Mouse (Mus musculus) G1E (cell line): ENCODE measurements around the gene Nuak2. TPM values are rescaled to one million over a fixed set of nuclear protein-coding genes. Genes with fewer than 3 reads are reported as not detected.
A peak's percentile ranks its signal among the peaks of the same experiment; 100 is the strongest.

Experiments
- ATAC-seq: 2 replicates; pipeline ENCODE4 v1.8.0; 2016; ENCODE audit warnings: mild to moderate bottlenecking; ENCODE audit not compliant: insufficient number of reproducible peaks, poor library complexity, low FRiP score, severe bottlenecking; ENCODE audit errors: extremely low read depth
- DNase-seq: peaks from one replicate; pipeline ENCODE4 v3.0.0; 2012; ENCODE audit warnings: low spot score
- H3K27me3 ChIP-seq: 2 replicates; pipeline ENCODE4 v1.6.1; 2012; ENCODE audit warnings: mild to moderate bottlenecking, low read length, inconsistent platforms; ENCODE audit not compliant: insufficient read depth
- H3K36me3 ChIP-seq: replicated peaks from 2 replicates; pipeline ENCODE3; 2012; ENCODE audit warnings: mild to moderate bottlenecking, inconsistent platforms
- H3K4me1 ChIP-seq: 2 replicates; pipeline ENCODE4 v1.6.1; 2012; ENCODE audit warnings: low read depth, low read length, inconsistent platforms, mixed read lengths; ENCODE audit not compliant: insufficient read depth
- H3K4me3 ChIP-seq: 2 replicates; pipeline ENCODE4 v1.5.1; 2012; ENCODE audit warnings: low read depth, mild to moderate bottlenecking, inconsistent platforms, low read length, moderate library complexity, mixed read lengths
- H3K9me3 ChIP-seq: replicated peaks from 2 replicates; pipeline ENCODE4 v1.6.1; 2012; ENCODE audit warnings: inconsistent platforms
- CTCF ChIP-seq: IDR thresholded peaks from 2 replicates; pipeline ENCODE4 v1.5.1; 2012; ENCODE audit warnings: low read depth, low read length, inconsistent platforms, mixed read lengths
- GATA1 ChIP-seq: IDR thresholded peaks from 2 replicates; pipeline ENCODE4 v1.6.1; 2012; ENCODE audit warnings: borderline replicate concordance, low read length, inconsistent platforms, mixed read lengths
- GATA2 ChIP-seq: IDR thresholded peaks from 2 replicates; pipeline ENCODE4 v1.6.1; 2012; ENCODE audit warnings: low read depth, low read length, inconsistent platforms, borderline replicate concordance
- POLR2AphosphoS5 ChIP-seq: IDR thresholded peaks from 2 replicates; pipeline ENCODE4 v1.6.1; 2012; ENCODE audit warnings: low read depth, low read length, inconsistent platforms; ENCODE audit not compliant: insufficient replicate concordance
- TAL1 ChIP-seq: conservative IDR thresholded peaks from 2 replicates; pipeline ENCODE4 v1.6.1; 2012; ENCODE audit warnings: low read depth, low read length, inconsistent platforms, mixed read lengths
- polyA plus RNA-seq: library from polyadenylated mRNA; stranded (reverse); fragments of >175 nt; gene quantifications from 2 replicates; pipeline ENCODE4 v1.2.3, GENCODE M21; 2012
- total RNA-seq, 2 experiments: library from RNA; stranded (forward) in 1 of 2; stranded (reverse) in 1 of 2; fragments of 200-1000 nt in 1 of 2; fragments of >200 nt in 1 of 2; fragmentation: Nextera tagmentation in 1 of 2; gene quantifications; 2 replicates each; pipeline ENCODE4 v1.2.3; 2014 to 2017

The Nuak2 gene
- total and polyA plus RNA-seq, 3 experiments: 0.33 TPM; not detected in 2

- Histone ChIP-seq H3K27me3 (peaks cover 37% of the 10 kb centered on the region), H3K4me3 (no peak overlapping the region), H3K36me3 (no peaks in the 10 kb centered on the region), H3K4me1 (peaks cover 56% of the 10 kb centered on the region), H3K9me3 (no peaks in the 10 kb centered on the region)
- ATAC-seq (no peak), DNase-seq (no peak)
- TF ChIP-seq TAL1 (no peak), GATA2 (no peak), GATA1 (no peak), CTCF (no peak), POLR2AphosphoS5 (no peak)
These were observed 19.5 kb downstream of the Nuak2 start for GRCm38 (mm10) chr1:132335378-132335965.

- Histone ChIP-seq H3K4me3 (no peak overlapping the region), H3K4me1 (peaks cover 71% of the 10 kb centered on the region), H3K36me3 (no peaks in the 10 kb centered on the region), H3K27me3 (peaks cover 23% of the 10 kb centered on the region), H3K9me3 (no peaks in the 10 kb centered on the region)
- TF ChIP-seq TAL1 (no peak), CTCF (no peak), GATA2 (no peak), POLR2AphosphoS5 (no peak), GATA1 (no peak)
- no peak for DNase-seq
- ATAC-seq: no peak
These were observed 21.0 kb downstream of the Nuak2 start for GRCm38 (mm10) chr1:132336921-132337320.

- Histone ChIP-seq H3K4me1 (peaks cover 82% of the 10 kb centered on the region), H3K36me3 (no peaks in the 10 kb centered on the region), H3K9me3 (no peaks in the 10 kb centered on the region), H3K27me3 (peaks cover 15% of the 10 kb centered on the region; the same call in 1 of the 2 replicates), H3K4me3 (no peak overlapping the region)
- no peak for TF ChIP-seq GATA1
- ATAC-seq (no peak), DNase-seq (no peak)
These were observed 22.2 kb downstream of the Nuak2 start for GRCm38 (mm10) chr1:132338027-132338660.

- Histone ChIP-seq H3K36me3 (peaks cover 26% of the 10 kb centered on the region), H3K9me3 (no peaks in the 10 kb centered on the region), H3K4me1 (peaks cover 71% of the 10 kb centered on the region), H3K4me3 (peak overlapping the region; percentile 61), H3K27me3 (peaks cover 11% of the 10 kb centered on the region; the same call in 1 of the 2 replicates)
- peak; percentile 97 for DNase-seq
- TF ChIP-seq TAL1 (no peak), POLR2AphosphoS5 (no peak), GATA1 (no peak), CTCF (no peak), GATA2 (no peak)
- peak; percentile 98 for ATAC-seq
These were observed 26.0 kb downstream of the Nuak2 start for GRCm38 (mm10) chr1:132341731-132342501.

- H3K36me3 ChIP-seq: peaks cover 27% of the 10 kb centered on the region
- no peak for DNase-seq
- no peak for ATAC-seq
- no peaks in the 10 kb centered on the region for H3K9me3 ChIP-seq
- peaks cover 65% of the 10 kb centered on the region for H3K4me1 ChIP-seq
- TF ChIP-seq GATA2 (no peak), CTCF (no peak), GATA1 (no peak), POLR2AphosphoS5 (no peak), TAL1 (no peak)
- peak overlapping the region; percentile 61 for H3K4me3 ChIP-seq
- peaks cover 11% of the 10 kb centered on the region; the same call in 1 of the 2 replicates for H3K27me3 ChIP-seq
These were observed 26.6 kb downstream of the Nuak2 start for GRCm38 (mm10) chr1:132342518-132342917.

GRCm38 (mm10) chr1:132343191-132343590 is 27.3 kb downstream of the Nuak2 start:
- Histone ChIP-seq H3K4me1 (peaks cover 64% of the 10 kb centered on the region), H3K9me3 (no peaks in the 10 kb centered on the region), H3K4me3 (no peak overlapping the region), H3K36me3 (peaks cover 29% of the 10 kb centered on the region), H3K27me3 (peaks cover 14% of the 10 kb centered on the region; the same call in 1 of the 2 replicates)
- no peak for DNase-seq
- no peak for ATAC-seq
- TF ChIP-seq TAL1: no peak
- no peak for TF ChIP-seq CTCF
- no peak for TF ChIP-seq GATA1
- no peak for TF ChIP-seq POLR2AphosphoS5
- no peak for TF ChIP-seq GATA2
